Mouse (Mus musculus) spleen, adult 2 months (tissue): Measurements from ENCODE around the gene Mak.

Experiments used
- CTCF ChIP-seq: fragments of 200-500 bp; IDR thresholded peaks from 2 replicates; pipeline ENCODE4 v1.5.1; 2011; ENCODE audit warnings: mild to moderate bottlenecking, inconsistent platforms; ENCODE audit not compliant: insufficient read depth, insufficient read length, insufficient replicate concordance; ENCODE audit errors: extremely low read depth
- POLR2A ChIP-seq: fragments of 200-500 bp; IDR thresholded peaks from 2 replicates; pipeline ENCODE4 v1.6.1; 2011; ENCODE audit warnings: low read depth, low read length, inconsistent platforms

GRCm38 (mm10) chr13:41078690-41079420 lies 651 bp downstream of the Mak start:
- TF ChIP-seq CTCF (no peak), POLR2A (no peak)
